Mouse (Mus musculus): ENCODE results near the gene Ppm1g. TPM values are rescaled to one million over a fixed set of nuclear protein-coding genes. Genes with fewer than 3 reads are reported as not detected.
"Not testable (repeated sequence)": the region's sequence is repeated elsewhere in the genome, so short reads cannot be mapped to it uniquely, and the experiment has no call there.

Gene Ppm1g
- total RNA-seq, 2 experiments from 2014 or later, result 38.0 to 39.8 TPM

- intact Hi-C loops (cut with DNase I; ENCODE audit: low total_unique reads), result no loop called here
Observed at GRCm38 (mm10) chr5:31221304-31221945, 938 bp upstream of the Ppm1g start.

GRCm38 (mm10) chr5:31219911-31220447, 508 bp downstream of the Ppm1g start:
- intact Hi-C loops (cut with DNase I; ENCODE audit: low total_unique reads), result no loop called here
- peak; percentile 47 for DNase-seq

More at GRCm38 (mm10) chr5:31221304-31221945, 938 bp upstream of the Ppm1g start:
- DNase-seq, result no peak

- no peak for DNase-seq
- intact Hi-C loops (cut with DNase I; ENCODE audit: low total_unique reads), result no loop called here
Observed at GRCm38 (mm10) chr5:31219474-31219873, 1.0 kb downstream of the Ppm1g start.

- DNase-seq, result no peak
- intact Hi-C loops (cut with DNase I; ENCODE audit: low total_unique reads), result no loop called here
Observed at GRCm38 (mm10) chr5:31219070-31219469, 1.4 kb downstream of the Ppm1g start.

- DNase-seq, result no peak
- intact Hi-C loops (cut with DNase I; ENCODE audit: low total_unique reads), result no loop called here
Observed at GRCm38 (mm10) chr5:31218294-31218693, 2.2 kb downstream of the Ppm1g start.

GRCm38 (mm10) chr5:31216554-31216953, 3.9 kb downstream of the Ppm1g start:
- intact Hi-C loops (cut with DNase I; ENCODE audit: low total_unique reads), result not testable (repeated sequence)

GRCm38 (mm10) chr5:31204421-31204820, 16.1 kb downstream of the Ppm1g start:
- intact Hi-C loops (cut with DNase I; ENCODE audit: low total_unique reads), result no loop called here
- DNase-seq, result no peak

More at GRCm38 (mm10) chr5:31216554-31216953, 3.9 kb downstream of the Ppm1g start:
- not testable (repeated sequence) for DNase-seq

GRCm38 (mm10) chr5:31203866-31204265, 16.6 kb downstream of the Ppm1g start:
- no peak for DNase-seq
- intact Hi-C loops (cut with DNase I; ENCODE audit: low total_unique reads), result no loop called here

GRCm38 (mm10) chr5:31202933-31203332, 17.6 kb downstream of the Ppm1g start:
- intact Hi-C loops (cut with DNase I; ENCODE audit: low total_unique reads), result no loop called here
- DNase-seq, result no peak

- intact Hi-C loops (cut with DNase I; ENCODE audit: low total_unique reads), result no loop called here
- DNase-seq, result peak; percentile 95
Observed at GRCm38 (mm10) chr5:31201742-31202590, 18.5 kb downstream of the Ppm1g start, which contains the start of gene Zfp513. TSS of gene Zfp513 (minus strand) at chr5:31202303.

- intact Hi-C loops (cut with DNase I; ENCODE audit: low total_unique reads), result no loop called here
- no peak for DNase-seq
Observed at GRCm38 (mm10) chr5:31201042-31201741, 19.3 kb downstream of the Ppm1g start.

GRCm38 (mm10) chr5:31200327-31200768, 20.1 kb downstream of the Ppm1g start:
- intact Hi-C loops (cut with DNase I; ENCODE audit: low total_unique reads), result no loop called here
- DNase-seq, result no peak

- no peak for DNase-seq
- intact Hi-C loops (cut with DNase I; ENCODE audit: low total_unique reads), result no loop called here
Observed at GRCm38 (mm10) chr5:31199893-31200292, 20.6 kb downstream of the Ppm1g start.

- intact Hi-C loops (cut with DNase I; ENCODE audit: low total_unique reads), result no loop called here
- DNase-seq, result no peak
Observed at GRCm38 (mm10) chr5:31199321-31199892, 21.1 kb downstream of the Ppm1g start.

- intact Hi-C loops (cut with DNase I; ENCODE audit: low total_unique reads), result no loop called here
- no peak for DNase-seq
Observed at GRCm38 (mm10) chr5:31198616-31199320, 21.7 kb downstream of the Ppm1g start.

GRCm38 (mm10) chr5:31198170-31198569, 22.3 kb downstream of the Ppm1g start:
- intact Hi-C loops (cut with DNase I; ENCODE audit: low total_unique reads), result no loop called here
- DNase-seq, result no peak

- intact Hi-C loops (cut with DNase I; ENCODE audit: low total_unique reads), result no loop called here
- DNase-seq, result no peak
Observed at GRCm38 (mm10) chr5:31197072-31197471, 23.4 kb downstream of the Ppm1g start.

- DNase-seq, result no peak
- intact Hi-C loops (cut with DNase I; ENCODE audit: low total_unique reads), result no loop called here
Observed at GRCm38 (mm10) chr5:31196207-31196606, 24.3 kb downstream of the Ppm1g start.

- no peak for DNase-seq
- intact Hi-C loops (cut with DNase I; ENCODE audit: low total_unique reads), result no loop called here
Observed at GRCm38 (mm10) chr5:31195671-31196070, 24.8 kb downstream of the Ppm1g start.

All from gastrocnemius, postnatal 14 days (tissue).